Mouse (Mus musculus): ENCODE measurements around the gene Cbx2.

Gene Cbx2

GRCm38 (mm10) chr11:119043761-119044550 is 21.2 kb downstream of the Cbx2 start:
- peak; percentile 17 for DNase-seq

- no peak for DNase-seq
Observed at GRCm38 (mm10) chr11:119044551-119045337, 22.0 kb downstream of the Cbx2 start.

- peak; percentile 11 for DNase-seq
Observed at GRCm38 (mm10) chr11:119046601-119047245, 24.0 kb downstream of the Cbx2 start.

- DNase-seq = no peak
Observed at GRCm38 (mm10) chr11:119047261-119048132, 24.7 kb downstream of the Cbx2 start.

GRCm38 (mm10) chr11:119048133-119048510 is 25.4 kb downstream of the Cbx2 start:
- DNase-seq = no peak

- no peak for DNase-seq
Observed at GRCm38 (mm10) chr11:119050361-119050760, 27.6 kb downstream of the Cbx2 start.

GRCm38 (mm10) chr11:119051426-119051825 is 28.7 kb downstream of the Cbx2 start:
- no peak for DNase-seq

- DNase-seq = peak; percentile 55
Observed at GRCm38 (mm10) chr11:119051927-119052660, 29.3 kb downstream of the Cbx2 start.

GRCm38 (mm10) chr11:119052661-119053256 is 30.0 kb downstream of the Cbx2 start:
- DNase-seq = no peak

- DNase-seq = peak; percentile 88
Observed at GRCm38 (mm10) chr11:119053257-119053670, 30.5 kb downstream of the Cbx2 start.

GRCm38 (mm10) chr11:119053738-119054350 is 31.1 kb downstream of the Cbx2 start:
- peak; percentile 67 for DNase-seq

- peak; percentile 48 for DNase-seq
Observed at GRCm38 (mm10) chr11:119054351-119055345, 31.9 kb downstream of the Cbx2 start.

GRCm38 (mm10) chr11:119055571-119056131 is 32.9 kb downstream of the Cbx2 start:
- DNase-seq = peak; percentile 25

GRCm38 (mm10) chr11:119056301-119057211 is 33.8 kb downstream of the Cbx2 start:
- DNase-seq = peak; percentile 74

- DNase-seq = peak; percentile 21
Observed at GRCm38 (mm10) chr11:119057291-119057690, 34.5 kb downstream of the Cbx2 start.

- peak; percentile 21 for DNase-seq
Observed at GRCm38 (mm10) chr11:119058041-119058995, 35.6 kb downstream of the Cbx2 start.

- no peak for DNase-seq
Observed at GRCm38 (mm10) chr11:119059256-119059655, 36.5 kb downstream of the Cbx2 start.
